Mouse (Mus musculus): ENCODE data around the gene Sntb2.
"Not testable (repeated sequence)": the region's sequence is repeated elsewhere in the genome, so short reads cannot be mapped to it uniquely, and the experiment has no call there.

Sntb2 gene

GRCm38 (mm10) chr8:106935324-106935869 lies at the start of gene Sntb2:
Gene Sntb2, plus strand, starts transcription at chr8:106935750.
- peak; percentile 76 for DNase-seq (ENCODE audit: low read depth, low spot score)

- DNase-seq (ENCODE audit: low read depth, low spot score): peak; percentile 71
Observed at GRCm38 (mm10) chr8:106887336-106888189, 48.0 kb upstream of the Sntb2 start.

- DNase-seq (ENCODE audit: low read depth, low spot score): no peak
Observed at GRCm38 (mm10) chr8:106888803-106889202, 46.7 kb upstream of the Sntb2 start.

- DNase-seq (ENCODE audit: low read depth, low spot score): no peak
Observed at GRCm38 (mm10) chr8:106892210-106892805, 43.2 kb upstream of the Sntb2 start.

- DNase-seq (ENCODE audit: low read depth, low spot score): no peak
Observed at GRCm38 (mm10) chr8:106892806-106893451, 42.6 kb upstream of the Sntb2 start.

- DNase-seq (ENCODE audit: low read depth, low spot score): peak; percentile 55
Observed at GRCm38 (mm10) chr8:106893481-106894156, 41.9 kb upstream of the Sntb2 start, which contains the start of gene Utp4. Gene Utp4, plus strand, starts transcription at chr8:106893636.

GRCm38 (mm10) chr8:106899473-106899872 lies 36.1 kb upstream of the Sntb2 start:
- DNase-seq (ENCODE audit: low read depth, low spot score): no peak

GRCm38 (mm10) chr8:106905727-106906480 lies 29.6 kb upstream of the Sntb2 start:
- peak; percentile 89 for DNase-seq (ENCODE audit: low read depth, low spot score)

- DNase-seq (ENCODE audit: low read depth, low spot score): no peak
Observed at GRCm38 (mm10) chr8:106906635-106907034, 28.9 kb upstream of the Sntb2 start.

- DNase-seq (ENCODE audit: low read depth, low spot score): no peak
Observed at GRCm38 (mm10) chr8:106907450-106907849, 28.1 kb upstream of the Sntb2 start.

GRCm38 (mm10) chr8:106908291-106908690 lies 27.3 kb upstream of the Sntb2 start:
- DNase-seq (ENCODE audit: low read depth, low spot score): no peak

- peak; percentile 77 for DNase-seq (ENCODE audit: low read depth, low spot score)
Observed at GRCm38 (mm10) chr8:106913631-106914030, 21.9 kb upstream of the Sntb2 start.

- peak; percentile 93 for DNase-seq (ENCODE audit: low read depth, low spot score)
Observed at GRCm38 (mm10) chr8:106919721-106920394, 15.7 kb upstream of the Sntb2 start.

- DNase-seq (ENCODE audit: low read depth, low spot score): no peak
Observed at GRCm38 (mm10) chr8:106920395-106920741, 15.2 kb upstream of the Sntb2 start.

GRCm38 (mm10) chr8:106924057-106924456 lies 11.5 kb upstream of the Sntb2 start:
- DNase-seq (ENCODE audit: low read depth, low spot score): no peak

- DNase-seq (ENCODE audit: low read depth, low spot score): peak; percentile 83
Observed at GRCm38 (mm10) chr8:106924904-106925349, 10.6 kb upstream of the Sntb2 start.

- DNase-seq (ENCODE audit: low read depth, low spot score): no peak
Observed at GRCm38 (mm10) chr8:106925446-106925845, 10.1 kb upstream of the Sntb2 start.

GRCm38 (mm10) chr8:106927247-106927646 lies 8.3 kb upstream of the Sntb2 start:
- DNase-seq (ENCODE audit: low read depth, low spot score): no peak

- not testable (repeated sequence) for DNase-seq (ENCODE audit: low read depth, low spot score)
Observed at GRCm38 (mm10) chr8:106928182-106928581, 7.4 kb upstream of the Sntb2 start.

Measured in telencephalon, adult 2 months (tissue).